Mouse (Mus musculus): ENCODE results near the gene Vps45. TPM values are rescaled to one million over a fixed set of nuclear protein-coding genes. Genes with fewer than 3 reads are reported as not detected.
"Not testable (repeated sequence)": the region's sequence is repeated elsewhere in the genome, so short reads cannot be mapped to it uniquely, and the experiment has no call there.

Gene Vps45
- total RNA-seq, 2 experiments from 2014 or later, result 24.5 to 32.6 TPM

DNA sequence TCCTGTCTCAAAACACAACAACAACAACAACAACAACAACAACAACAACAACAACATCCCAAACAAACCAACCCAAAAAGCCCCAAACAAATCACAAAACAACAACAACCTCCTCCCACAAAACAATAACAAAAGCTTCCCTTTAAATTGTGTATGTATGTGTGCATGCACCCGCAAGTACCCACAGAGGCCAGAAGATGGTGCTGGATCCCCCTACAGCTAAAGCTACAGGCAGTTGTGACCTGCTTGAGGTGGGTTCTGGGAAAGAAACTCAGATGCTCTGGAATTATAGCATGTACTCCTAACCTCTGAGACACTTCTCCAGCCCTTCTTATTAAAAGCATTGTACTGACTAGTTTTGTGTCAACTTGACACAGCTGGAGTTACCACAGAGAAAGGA is 22.7 kb upstream of the Vps45 start:
- no peak for DNase-seq (ENCODE audit: low spot score in 2 of 2)

GRCm38 (mm10) chr3:96078711-96079110 is 20.4 kb upstream of the Vps45 start:
- no peak for DNase-seq (ENCODE audit: low spot score in 2 of 2)

- no peak for DNase-seq (ENCODE audit: low spot score in 2 of 2)
These were observed 19.8 kb upstream of the Vps45 start for GRCm38 (mm10) chr3:96078066-96078465.

DNA sequence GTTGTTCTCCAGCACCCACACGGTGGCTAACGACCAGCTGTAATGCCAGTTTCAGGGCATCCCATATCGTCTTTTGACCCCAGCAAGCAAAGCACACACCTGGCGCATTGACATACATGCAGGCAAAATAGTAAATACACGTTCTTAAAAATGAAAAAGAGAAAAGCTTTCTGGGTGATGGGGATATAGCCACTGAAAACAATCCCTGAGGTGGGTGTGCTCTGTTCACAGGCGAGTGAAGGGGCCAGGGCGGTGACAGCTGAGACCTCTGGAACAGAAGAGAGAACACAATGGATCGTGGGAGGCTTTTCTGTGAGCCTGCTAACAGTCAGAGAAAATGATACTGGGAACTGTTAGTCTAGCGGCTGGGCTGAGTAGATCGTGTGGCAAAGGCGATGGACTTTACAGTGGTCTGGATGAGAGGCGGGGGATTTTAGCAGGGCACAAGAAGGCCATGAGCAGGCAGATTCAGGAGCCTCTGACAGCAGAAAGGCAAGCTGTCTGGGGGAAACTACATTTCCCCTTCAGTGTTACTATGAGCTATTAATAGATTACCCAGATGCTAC is 14.7 kb upstream of the Vps45 start:
- no peak for DNase-seq (ENCODE audit: low spot score in 2 of 2)

GRCm38 (mm10) chr3:96070241-96070640 is 12.0 kb upstream of the Vps45 start:
- no peak for DNase-seq (ENCODE audit: low spot score in 2 of 2)

DNA sequence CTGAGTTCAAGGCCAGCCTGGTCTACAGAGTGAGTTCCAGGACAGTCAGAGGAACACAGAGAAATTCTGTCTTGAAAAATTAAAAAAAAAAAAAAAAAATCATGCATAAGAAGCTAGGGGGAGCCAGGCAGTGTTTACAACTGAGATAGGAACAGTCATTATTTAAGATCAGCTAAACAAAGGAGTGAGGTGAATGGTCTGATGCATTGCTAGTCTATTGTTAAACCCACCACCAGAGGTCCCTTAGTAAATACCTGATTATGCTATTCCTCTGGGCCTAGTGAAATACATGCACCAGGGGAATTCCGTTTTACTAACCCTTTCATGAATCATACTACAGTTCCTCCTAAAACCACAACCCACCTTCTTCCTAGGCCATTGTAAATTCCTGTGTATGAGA is 11.3 kb upstream of the Vps45 start:
- DNase-seq (ENCODE audit: low spot score in 2 of 2), result no peak

DNA sequence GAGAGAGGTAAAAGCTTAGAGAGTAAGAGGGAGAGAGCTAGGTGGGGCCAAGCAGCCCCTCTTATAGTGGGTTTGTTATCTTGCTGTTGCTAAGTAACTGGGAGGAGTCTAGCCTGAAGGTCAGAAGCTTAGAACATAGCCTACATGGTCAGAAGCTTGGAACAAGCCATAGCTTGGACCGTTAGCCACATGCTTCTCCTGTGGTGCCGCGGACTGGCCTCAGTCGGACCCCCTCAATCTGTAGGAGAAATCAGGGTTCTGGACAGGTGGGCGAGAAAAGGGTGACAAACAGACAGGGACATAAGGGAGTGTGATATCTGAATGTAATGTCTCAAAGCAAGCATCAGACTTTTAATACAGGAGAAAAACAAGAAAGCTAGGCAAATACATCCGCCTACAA is 10.8 kb upstream of the Vps45 start:
- no peak for DNase-seq (ENCODE audit: low spot score in 2 of 2)

DNA sequence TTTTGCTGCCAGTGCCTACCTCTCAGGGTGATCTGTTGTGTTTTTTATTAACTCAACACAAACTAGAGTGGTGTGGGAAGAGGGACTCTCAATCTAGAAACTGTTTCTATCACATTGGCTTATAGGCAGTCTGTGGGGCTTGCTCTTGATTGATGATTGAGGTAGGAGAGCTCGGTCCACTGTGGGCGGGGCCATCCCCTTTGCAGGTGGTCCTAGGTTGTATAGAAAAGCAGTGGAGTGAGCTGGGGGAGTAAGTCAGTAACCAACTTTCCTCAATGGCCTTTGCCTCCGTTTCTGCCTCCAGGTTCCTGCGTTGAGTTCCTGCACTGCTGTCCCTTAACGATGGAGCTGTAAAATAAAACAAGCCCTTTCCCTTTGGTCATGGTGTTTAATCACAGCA is 8.5 kb upstream of the Vps45 start:
- no peak for DNase-seq (ENCODE audit: low spot score in 2 of 2)

DNA sequence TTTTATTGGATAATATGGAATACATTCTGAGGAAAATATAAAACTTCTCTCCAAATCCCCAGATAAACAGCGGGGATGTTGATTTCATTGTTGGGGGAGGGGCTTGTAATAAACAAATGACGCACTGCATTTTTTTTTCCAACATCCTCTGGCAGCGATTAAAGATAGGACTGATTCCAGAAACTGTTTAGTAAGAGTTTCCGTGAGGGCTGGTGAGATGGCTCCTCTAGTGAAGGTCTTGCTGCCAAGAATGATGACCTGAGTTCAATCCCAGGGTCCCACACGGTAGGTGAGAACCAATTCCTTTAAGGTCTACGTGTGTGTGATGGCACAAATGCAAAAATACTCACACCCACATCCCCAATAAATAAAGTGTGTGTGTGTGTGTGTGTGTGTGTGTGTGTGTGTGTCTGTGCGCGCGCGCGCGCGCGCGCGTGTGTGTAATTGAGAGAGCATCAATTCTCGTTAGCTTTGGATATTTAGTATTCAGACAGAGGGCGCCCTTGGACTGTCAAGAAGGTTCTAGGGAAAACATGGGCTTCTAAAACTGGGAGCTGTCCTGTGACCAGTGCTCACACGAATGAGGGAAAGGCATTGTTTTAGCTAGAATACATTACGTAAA is 7.6 kb upstream of the Vps45 start:
- peak in 1 of 2 experiments; percentile 45 for DNase-seq (ENCODE audit: low spot score in 2 of 2)

GRCm38 (mm10) chr3:96065147-96065546 is 6.9 kb upstream of the Vps45 start:
- DNase-seq (ENCODE audit: low spot score in 2 of 2), result no peak

DNA sequence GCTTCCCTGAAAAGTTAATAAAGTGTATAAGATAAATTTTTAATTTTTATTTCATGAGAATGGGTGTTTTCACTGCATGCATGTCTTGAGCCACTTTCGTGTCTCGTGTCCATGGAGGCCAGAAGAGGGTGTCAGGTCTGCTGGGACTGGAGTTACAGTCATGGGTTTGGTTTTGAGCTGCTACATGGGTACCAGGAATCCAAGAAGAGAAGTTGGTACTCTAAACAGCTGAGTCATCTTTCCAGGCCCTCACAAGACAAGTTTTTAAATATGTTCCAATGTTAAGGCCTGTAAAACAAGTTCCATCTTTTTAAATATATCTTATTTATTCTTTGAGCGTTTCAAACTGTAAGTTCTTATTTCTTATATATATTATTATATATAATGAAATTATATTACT is 6.0 kb upstream of the Vps45 start:
- no peak for DNase-seq (ENCODE audit: low spot score in 2 of 2)

DNA sequence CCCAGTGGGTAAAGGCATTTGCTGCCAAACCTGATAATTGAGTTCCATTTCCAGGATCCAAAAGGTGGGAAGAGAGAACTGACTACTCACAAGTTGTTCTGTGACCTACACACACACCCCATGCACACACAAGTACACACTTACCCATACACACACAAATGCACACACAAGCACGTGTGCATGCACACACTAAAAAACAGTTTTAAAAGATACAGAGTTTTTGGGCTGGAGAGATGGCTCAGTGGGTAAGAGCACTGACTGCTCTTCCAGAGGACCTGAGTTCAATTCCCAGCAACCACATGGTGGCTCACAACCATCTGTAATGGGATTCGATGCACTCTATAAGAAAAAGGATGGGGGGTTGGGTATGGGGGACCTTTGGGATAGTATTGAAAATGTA is 5.0 kb upstream of the Vps45 start:
- no peak for DNase-seq (ENCODE audit: low spot score in 2 of 2)

- no peak for DNase-seq (ENCODE audit: low spot score in 2 of 2)
These were observed 1.9 kb upstream of the Vps45 start for GRCm38 (mm10) chr3:96060146-96060545.

GRCm38 (mm10) chr3:96057747-96058204 is 490 bp downstream of the Vps45 start:
- DNase-seq (ENCODE audit: low spot score in 2 of 2), result peak; percentile 70 to 85

DNA sequence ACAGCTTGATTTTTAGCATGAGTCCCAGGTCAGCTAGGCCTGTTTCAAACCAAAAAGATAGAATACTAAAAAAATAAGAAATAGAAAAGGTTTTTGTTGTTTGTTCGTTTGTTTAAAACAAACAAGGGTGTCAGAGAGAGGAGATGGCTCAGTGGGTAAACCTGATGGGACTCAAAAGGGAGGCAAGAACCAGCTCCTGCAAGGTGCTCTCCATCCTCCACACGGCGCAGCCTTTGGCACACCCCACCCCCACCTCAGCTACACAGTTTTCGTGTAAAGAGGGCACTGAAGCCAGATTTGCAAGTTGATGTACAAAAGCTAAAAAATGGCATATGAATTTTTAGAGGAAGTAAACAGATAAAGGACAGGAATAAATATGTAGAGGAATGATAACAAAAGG is 2.2 kb downstream of the Vps45 start:
- DNase-seq (ENCODE audit: low spot score in 2 of 2), result no peak

- no peak for DNase-seq (ENCODE audit: low spot score in 2 of 2)
These were observed 3.0 kb downstream of the Vps45 start for GRCm38 (mm10) chr3:96055294-96055693.

- peak in 1 of 2 experiments; percentile 16 for DNase-seq (ENCODE audit: low spot score in 2 of 2)
These were observed 6.4 kb downstream of the Vps45 start for GRCm38 (mm10) chr3:96051839-96052238.

GRCm38 (mm10) chr3:96051186-96051585 is 7.1 kb downstream of the Vps45 start:
- DNase-seq (ENCODE audit: low spot score in 2 of 2), result no peak

GRCm38 (mm10) chr3:96050779-96051178 is 7.5 kb downstream of the Vps45 start:
- DNase-seq (ENCODE audit: low spot score in 2 of 2), result no peak

GRCm38 (mm10) chr3:96044559-96044958 is 13.7 kb downstream of the Vps45 start:
- not testable (repeated sequence) for DNase-seq (ENCODE audit: low spot score in 2 of 2)

- DNase-seq (ENCODE audit: low spot score in 2 of 2), result no peak
These were observed 15.2 kb downstream of the Vps45 start for GRCm38 (mm10) chr3:96043104-96043503.

- no peak for DNase-seq (ENCODE audit: low spot score in 2 of 2)
These were observed 17.2 kb downstream of the Vps45 start for GRCm38 (mm10) chr3:96041079-96041478.

DNA sequence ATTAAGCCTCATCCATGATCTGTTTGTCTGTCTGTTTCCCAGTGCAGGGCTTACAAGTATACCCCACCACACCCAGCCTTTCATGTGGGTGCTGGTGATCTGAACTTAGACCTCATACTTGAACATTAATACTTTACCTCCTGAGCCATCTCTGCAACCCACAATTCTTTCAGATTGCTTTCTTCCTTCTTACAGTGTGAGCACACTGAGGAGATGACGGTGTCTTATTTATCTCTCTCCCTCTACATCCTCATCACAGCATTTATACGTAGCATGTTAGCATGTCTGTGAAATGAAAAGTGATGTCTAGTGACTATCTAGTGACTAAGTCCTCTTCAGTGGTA is 17.6 kb downstream of the Vps45 start:
- no peak for DNase-seq (ENCODE audit: low spot score in 2 of 2)
